Mouse (Mus musculus) brain, embryonic 18.5 days (tissue): ENCODE data around the gene Itpr2.

Experiments used
- DNase-seq: peaks from one replicate; pipeline ENCODE4 v3.0.0-alpha.2; 2012; ENCODE audit warnings: low read depth, low spot score

Gene Itpr2

GRCm38 (mm10) chr6:146352258-146352805 is 149.7 kb downstream of the Itpr2 start:
- no peak for DNase-seq

GRCm38 (mm10) chr6:146351816-146352215 is 150.2 kb downstream of the Itpr2 start:
- DNase-seq = no peak

- DNase-seq = no peak
These were observed 154.5 kb downstream of the Itpr2 start for GRCm38 (mm10) chr6:146347568-146347967.

GRCm38 (mm10) chr6:146346545-146347195 is 155.4 kb downstream of the Itpr2 start:
- no peak for DNase-seq

- DNase-seq = no peak
These were observed 157.3 kb downstream of the Itpr2 start for GRCm38 (mm10) chr6:146344732-146345131.

GRCm38 (mm10) chr6:146343671-146344384 is 158.2 kb downstream of the Itpr2 start:
- no peak for DNase-seq

- DNase-seq = no peak
These were observed 159.0 kb downstream of the Itpr2 start for GRCm38 (mm10) chr6:146342995-146343394.

GRCm38 (mm10) chr6:146341934-146342333 is 160.1 kb downstream of the Itpr2 start:
- no peak for DNase-seq

GRCm38 (mm10) chr6:146341413-146341812 is 160.6 kb downstream of the Itpr2 start:
- no peak for DNase-seq

- DNase-seq = no peak
These were observed 161.1 kb downstream of the Itpr2 start for GRCm38 (mm10) chr6:146340951-146341350.

- DNase-seq = no peak
These were observed 162.2 kb downstream of the Itpr2 start for GRCm38 (mm10) chr6:146339779-146340178.

- DNase-seq = no peak
These were observed 164.8 kb downstream of the Itpr2 start for GRCm38 (mm10) chr6:146337237-146337636.

- no peak for DNase-seq
These were observed 166.8 kb downstream of the Itpr2 start for GRCm38 (mm10) chr6:146335191-146335590.

- DNase-seq = no peak
These were observed 168.5 kb downstream of the Itpr2 start for GRCm38 (mm10) chr6:146333506-146333905.

- DNase-seq = no peak
These were observed 170.9 kb downstream of the Itpr2 start for GRCm38 (mm10) chr6:146331017-146331669.

GRCm38 (mm10) chr6:146329079-146329478 is 172.9 kb downstream of the Itpr2 start:
- no peak for DNase-seq

- no peak for DNase-seq
These were observed 175.4 kb downstream of the Itpr2 start for GRCm38 (mm10) chr6:146326631-146327030.

GRCm38 (mm10) chr6:146324541-146325204 is 177.3 kb downstream of the Itpr2 start:
- DNase-seq = no peak

- DNase-seq = no peak
These were observed 179.5 kb downstream of the Itpr2 start for GRCm38 (mm10) chr6:146322555-146322954.

GRCm38 (mm10) chr6:146321951-146322350 is 180.1 kb downstream of the Itpr2 start:
- DNase-seq = no peak

- DNase-seq = no peak
These were observed 185.6 kb downstream of the Itpr2 start for GRCm38 (mm10) chr6:146316415-146316814.

GRCm38 (mm10) chr6:146315153-146315552 is 186.9 kb downstream of the Itpr2 start:
- DNase-seq = no peak
